Mouse (Mus musculus): ENCODE results near the gene Myo7a. TPM values are rescaled to one million over a fixed set of nuclear protein-coding genes. Genes with fewer than 3 reads are reported as not detected.
A peak's percentile ranks its signal among the peaks of the same experiment; 100 is the strongest.

Gene Myo7a
- 20.0 and 24.3 TPM in 2 replicates for polyA plus RNA-seq (2014; fragmentation: Nextera tagmentation; extraction: Ambion mirVana)

- 36% methylated on average over 9 of the region's 9 CpGs for WGBS
These were observed at the start of gene Myo7a for GRCm38 (mm10) chr7:98119179-98119960. Gene Myo7a (minus strand): TSS chr7:98119524.

GRCm38 (mm10) chr7:98164999-98165528 is 45.7 kb upstream of the Myo7a start:
- DNase-seq (ENCODE audit: low spot score) (no peak), ATAC-seq (ENCODE audit: low FRiP score) (peak; percentile 51; the same call in 1 of the 2 replicates)
- no peak overlapping the region for H3K4me3 ChIP-seq (replicated peaks; ENCODE audit: low read length)
- H3K4me1 ChIP-seq (replicated peaks; ENCODE audit: control insufficient read depth, insufficient read depth, low read length): peaks cover 17% of the 10 kb centered on the region
- no peak overlapping the region for H3K9ac ChIP-seq
- WGBS: 51% methylated on average over 10 of the region's 10 CpGs
- H3K4me2 ChIP-seq (replicated peaks): no peak overlapping the region
- H3K27me3 ChIP-seq (ENCODE audit: control insufficient read depth, insufficient read depth, low read length): no peaks in the 10 kb centered on the region
- no peaks in the 10 kb centered on the region for H3K36me3 ChIP-seq (replicated peaks; ENCODE audit: control insufficient read depth, insufficient read depth)
- H3K9me3 ChIP-seq (ENCODE audit: control insufficient read depth, low read length): no peaks in the 10 kb centered on the region
- no peak overlapping the region for H3K27ac ChIP-seq

More at GRCm38 (mm10) chr7:98119179-98119960, at the start of gene Myo7a:
- no peaks in the 10 kb centered on the region; the same call in 1 of the 2 replicates for H3K36me3 ChIP-seq (replicated peaks; ENCODE audit: control insufficient read depth, insufficient read depth)
- H3K27me3 ChIP-seq (ENCODE audit: control insufficient read depth, insufficient read depth, low read length): no peaks in the 10 kb centered on the region
- no peaks in the 10 kb centered on the region for H3K9me3 ChIP-seq (ENCODE audit: control insufficient read depth, low read length)
- H3K4me2 ChIP-seq (replicated peaks): peak within 1 kb of the TSS; percentile 54
- ATAC-seq (ENCODE audit: low FRiP score): no peak; the same call in 1 of the 2 replicates
- 0 out of 2 replicates have a peak within 1 kb of the TSS, but pooled peaks have one; percentile 9 for H3K4me3 ChIP-seq (replicated peaks; ENCODE audit: low read length)
- H3K27ac ChIP-seq: no peak within 1 kb of the TSS
- 0 out of 2 replicates have a peak within 1 kb of the TSS, but pooled peaks have one; percentile 36 for H3K9ac ChIP-seq
- no peak for DNase-seq (ENCODE audit: low spot score)
- no peaks in the 10 kb centered on the region for H3K4me1 ChIP-seq (replicated peaks; ENCODE audit: control insufficient read depth, insufficient read depth, low read length)

GRCm38 (mm10) chr7:98164382-98164998 is 45.2 kb upstream of the Myo7a start:
- no peak overlapping the region for H3K9ac ChIP-seq
- H3K4me3 ChIP-seq (replicated peaks; ENCODE audit: low read length): no peak overlapping the region
- no peaks in the 10 kb centered on the region for H3K27me3 ChIP-seq (ENCODE audit: control insufficient read depth, insufficient read depth, low read length)
- DNase-seq (ENCODE audit: low spot score): no peak
- H3K36me3 ChIP-seq (replicated peaks; ENCODE audit: control insufficient read depth, insufficient read depth): no peaks in the 10 kb centered on the region
- no peak overlapping the region for H3K27ac ChIP-seq
- H3K4me1 ChIP-seq (replicated peaks; ENCODE audit: control insufficient read depth, insufficient read depth, low read length): peaks cover 18% of the 10 kb centered on the region
- no peak overlapping the region for H3K4me2 ChIP-seq (replicated peaks)
- no peak for ATAC-seq (ENCODE audit: low FRiP score)
- H3K9me3 ChIP-seq (ENCODE audit: control insufficient read depth, low read length): no peaks in the 10 kb centered on the region
- 73% methylated on average over 9 of the region's 9 CpGs for WGBS

GRCm38 (mm10) chr7:98163700-98164099 is 44.4 kb upstream of the Myo7a start:
- Histone ChIP-seq H3K4me3 (replicated peaks; ENCODE audit: low read length) (no peak overlapping the region), H3K4me1 (replicated peaks; ENCODE audit: control insufficient read depth, insufficient read depth, low read length) (peaks cover 18% of the 10 kb centered on the region), H3K9ac (no peak overlapping the region), H3K9me3 (ENCODE audit: control insufficient read depth, low read length) (no peaks in the 10 kb centered on the region), H3K27ac (no peak overlapping the region), H3K4me2 (replicated peaks) (no peak overlapping the region), H3K36me3 (replicated peaks; ENCODE audit: control insufficient read depth, insufficient read depth) (no peaks in the 10 kb centered on the region), H3K27me3 (ENCODE audit: control insufficient read depth, insufficient read depth, low read length) (no peaks in the 10 kb centered on the region)
- WGBS: 60% methylated on average over 3 of the region's 3 CpGs
- no peak for DNase-seq (ENCODE audit: low spot score)
- no peak for ATAC-seq (ENCODE audit: low FRiP score)

GRCm38 (mm10) chr7:98162239-98162638 is 42.9 kb upstream of the Myo7a start:
- Histone ChIP-seq H3K27ac (no peak overlapping the region), H3K27me3 (ENCODE audit: control insufficient read depth, insufficient read depth, low read length) (no peaks in the 10 kb centered on the region), H3K4me2 (replicated peaks) (no peak overlapping the region), H3K4me3 (replicated peaks; ENCODE audit: low read length) (no peak overlapping the region), H3K4me1 (replicated peaks; ENCODE audit: control insufficient read depth, insufficient read depth, low read length) (peaks cover 28% of the 10 kb centered on the region), H3K36me3 (replicated peaks; ENCODE audit: control insufficient read depth, insufficient read depth) (no peaks in the 10 kb centered on the region), H3K9me3 (ENCODE audit: control insufficient read depth, low read length) (no peaks in the 10 kb centered on the region), H3K9ac (no peak overlapping the region)
- no peak for DNase-seq (ENCODE audit: low spot score)
- ATAC-seq (ENCODE audit: low FRiP score): no peak
- WGBS: 86% methylated on average over 6 of the region's 6 CpGs

- 46% methylated on average over 8 of the region's 8 CpGs for WGBS
- ATAC-seq (ENCODE audit: low FRiP score) (no peak), DNase-seq (ENCODE audit: low spot score) (no peak)
- peaks cover 34% of the 10 kb centered on the region for H3K4me1 ChIP-seq (replicated peaks; ENCODE audit: control insufficient read depth, insufficient read depth, low read length)
- H3K9me3 ChIP-seq (ENCODE audit: control insufficient read depth, low read length): no peaks in the 10 kb centered on the region
- H3K36me3 ChIP-seq (replicated peaks; ENCODE audit: control insufficient read depth, insufficient read depth): no peaks in the 10 kb centered on the region
- no peak overlapping the region for H3K4me3 ChIP-seq (replicated peaks; ENCODE audit: low read length)
- no peak overlapping the region for H3K27ac ChIP-seq
- H3K4me2 ChIP-seq (replicated peaks): no peak overlapping the region
- H3K9ac ChIP-seq: no peak overlapping the region
- no peaks in the 10 kb centered on the region for H3K27me3 ChIP-seq (ENCODE audit: control insufficient read depth, insufficient read depth, low read length)
These were observed 40.9 kb upstream of the Myo7a start for GRCm38 (mm10) chr7:98160041-98160740.

GRCm38 (mm10) chr7:98158481-98158880 is 39.2 kb upstream of the Myo7a start:
- H3K27ac ChIP-seq: no peak overlapping the region
- peaks cover 29% of the 10 kb centered on the region for H3K4me1 ChIP-seq (replicated peaks; ENCODE audit: control insufficient read depth, insufficient read depth, low read length)
- H3K36me3 ChIP-seq (replicated peaks; ENCODE audit: control insufficient read depth, insufficient read depth): no peaks in the 10 kb centered on the region
- H3K27me3 ChIP-seq (ENCODE audit: control insufficient read depth, insufficient read depth, low read length): no peaks in the 10 kb centered on the region
- no peaks in the 10 kb centered on the region for H3K9me3 ChIP-seq (ENCODE audit: control insufficient read depth, low read length)
- 67% methylated on average over 7 of the region's 8 CpGs for WGBS
- ATAC-seq (ENCODE audit: low FRiP score): no peak
- no peak overlapping the region for H3K4me3 ChIP-seq (replicated peaks; ENCODE audit: low read length)
- DNase-seq (ENCODE audit: low spot score): no peak
- no peak overlapping the region for H3K4me2 ChIP-seq (replicated peaks)
- H3K9ac ChIP-seq: no peak overlapping the region

GRCm38 (mm10) chr7:98157636-98158332 is 38.5 kb upstream of the Myo7a start:
- Histone ChIP-seq H3K27ac (no peak overlapping the region), H3K36me3 (replicated peaks; ENCODE audit: control insufficient read depth, insufficient read depth) (no peaks in the 10 kb centered on the region), H3K27me3 (ENCODE audit: control insufficient read depth, insufficient read depth, low read length) (no peaks in the 10 kb centered on the region), H3K4me3 (replicated peaks; ENCODE audit: low read length) (no peak overlapping the region), H3K4me2 (replicated peaks) (no peak overlapping the region), H3K4me1 (replicated peaks; ENCODE audit: control insufficient read depth, insufficient read depth, low read length) (peaks cover 29% of the 10 kb centered on the region), H3K9ac (no peak overlapping the region), H3K9me3 (ENCODE audit: control insufficient read depth, low read length) (no peaks in the 10 kb centered on the region)
- ATAC-seq (ENCODE audit: low FRiP score): no peak
- DNase-seq (ENCODE audit: low spot score): no peak
- WGBS: 44% methylated on average over 5 of the region's 5 CpGs
